Mouse (Mus musculus): ENCODE data around the gene Strc. TPM values are rescaled to one million over a fixed set of nuclear protein-coding genes. Genes with fewer than 3 reads are reported as not detected.

Strc gene
- polyA plus RNA-seq (2012; rRNA removed): 0.01 and 0.02 TPM in 2 replicates

GRCm38 (mm10) chr2:121386961-121387575 is at the start of gene Strc:
Gene Strc (minus strand): TSS chr2:121387168.

GRCm38 (mm10) chr2:121413387-121414042 is 26.5 kb upstream of the Strc start, which contains the start of the genes Pdia3 and Catsper2:
Gene Pdia3 (plus strand): TSS chr2:121413775.
Gene Catsper2 (minus strand): TSS chr2:121413792.

GRCm38 (mm10) chr2:121357494-121357893 is 29.5 kb downstream of the Strc start, which contains the start of gene Ckmt1:
Gene Ckmt1 (plus strand): TSS chr2:121357714.

GRCm38 (mm10) chr2:121354820-121355592 is 32.0 kb downstream of the Strc start, which contains the start of gene Ppip5k1:
Gene Ppip5k1 (minus strand): TSS chr2:121355396.

Other genes with a start within 250 kb of the Strc start
- gene Adal, start 246.7 kb downstream of the Strc start, polyA plus RNA-seq (2012; rRNA removed): 15.8 and 20.9 TPM in 2 replicates
- 6.8 and 8.9 TPM in 2 replicates for gene Lcmt2, start 246.5 kb downstream of the Strc start, polyA plus RNA-seq (2012; rRNA removed)
- gene Tubgcp4, start 216.5 kb downstream of the Strc start, polyA plus RNA-seq (2012; rRNA removed): 37.1 and 58.8 TPM in 2 replicates
- 9.0 and 11.5 TPM in 2 replicates for gene Zscan29, start 216.0 kb downstream of the Strc start, polyA plus RNA-seq (2012; rRNA removed)
- gene Trp53bp1, start 115.8 kb downstream of the Strc start, polyA plus RNA-seq (2012; rRNA removed): 129 and 166 TPM in 2 replicates
- 8.4 and 8.7 TPM in 2 replicates for gene Map1a, start 97.6 kb downstream of the Strc start, polyA plus RNA-seq (2012; rRNA removed)
- gene Ppip5k1, start 31.8 kb downstream of the Strc start, polyA plus RNA-seq (2012; rRNA removed): 15.0 and 18.7 TPM in 2 replicates
- gene Ckmt1, start 29.5 kb downstream of the Strc start, polyA plus RNA-seq (2012; rRNA removed): 5.8 and 6.1 TPM in 2 replicates
- gene Pdia3, start 26.6 kb upstream of the Strc start, polyA plus RNA-seq (2012; rRNA removed): 229 and 230 TPM in 2 replicates
- 3.7 and 6.3 TPM in 2 replicates for gene Catsper2, start 26.6 kb upstream of the Strc start, polyA plus RNA-seq (2012; rRNA removed)
- gene Ell3, start 57.1 kb upstream of the Strc start, polyA plus RNA-seq (2012; rRNA removed): 1.5 and 2.2 TPM in 2 replicates
- 398 and 607 TPM in 2 replicates for gene Serf2, start 62.0 kb upstream of the Strc start, polyA plus RNA-seq (2012; rRNA removed)
- 29.2 and 45.9 TPM in 2 replicates for gene Hypk, start 66.1 kb upstream of the Strc start, polyA plus RNA-seq (2012; rRNA removed)
- 1.4 and 2.4 TPM in 2 replicates for gene Serinc4, start 69.6 kb upstream of the Strc start, polyA plus RNA-seq (2012; rRNA removed)
- 28.9 and 58.7 TPM in 2 replicates for gene Mfap1b, start 86.9 kb upstream of the Strc start, polyA plus RNA-seq (2012; rRNA removed)
- 18.5 and 21.4 TPM in 2 replicates for gene Mfap1a, start 119.5 kb upstream of the Strc start, polyA plus RNA-seq (2012; rRNA removed)
- gene Wdr76, start 119.6 kb upstream of the Strc start, polyA plus RNA-seq (2012; rRNA removed): 22.7 and 23.4 TPM in 2 replicates

All from central nervous system, embryonic 11.5 days (tissue).